Mouse (Mus musculus) neural tube, embryonic 15.5 days (tissue): ENCODE measurements around the gene Rab14. TPM values are rescaled to one million over a fixed set of nuclear protein-coding genes. Genes with fewer than 3 reads are reported as not detected.

Experiments used
- ATAC-seq: fragments of 200-750 bp; cut with Nextera tagmentation; 2 replicates; pipeline ENCODE4 v1.8.0; 2017; ENCODE audit warnings: mild to moderate bottlenecking, moderate TSS enrichment, moderate library complexity; ENCODE audit not compliant: low FRiP score
- H3K27ac ChIP-seq: fragments of 300-500 bp; sonication (generic); replicated peaks from 2 replicates; pipeline ENCODE4 v1.5.1; 2015; ENCODE audit warnings: mild to moderate bottlenecking, inconsistent platforms
- H3K27me3 ChIP-seq: fragments of 300-500 bp; sonication (generic); replicated peaks from 2 replicates; pipeline ENCODE4 v1.6.1; 2015; ENCODE audit warnings: inconsistent platforms
- H3K36me3 ChIP-seq: fragments of 300-500 bp; sonication (generic); 2 replicates; pipeline ENCODE4 v1.6.1; 2015; ENCODE audit warnings: inconsistent platforms
- H3K4me1 ChIP-seq: fragments of 300-500 bp; sonication (generic); 2 replicates; pipeline ENCODE4 v1.6.1; 2015; ENCODE audit warnings: inconsistent platforms
- H3K4me2 ChIP-seq: fragments of 300-500 bp; sonication (generic); 2 replicates; pipeline ENCODE4 v1.6.1; 2015; ENCODE audit warnings: inconsistent platforms, mild to moderate bottlenecking, moderate library complexity
- H3K4me3 ChIP-seq: fragments of 300-500 bp; sonication (generic); replicated peaks from 2 replicates; pipeline ENCODE4 v1.5.1; 2015; ENCODE audit warnings: mild to moderate bottlenecking, inconsistent platforms
- H3K9ac ChIP-seq: fragments of 300-500 bp; sonication (generic); replicated peaks from 2 replicates; pipeline ENCODE4 v1.6.1; 2015; ENCODE audit warnings: mild to moderate bottlenecking, inconsistent platforms
- H3K9me3 ChIP-seq: fragments of 300-500 bp; sonication (generic); replicated peaks from 2 replicates; pipeline ENCODE4 v1.6.1; 2016; ENCODE audit warnings: inconsistent platforms
- WGBS: fragments of 180-500 bp; shearing (Covaris S2); methylation state at CpG from one replicate; pipeline ENCODE4 v1.1.7; 2015; ENCODE audit warnings: mixed read lengths; 5-methylcytosine and 5-hydroxymethylcytosine counted together
- polyA plus RNA-seq: library from polyadenylated mRNA; unstranded; fragments of >200 nt; fragmentation: Nextera tagmentation; extraction: Ambion mirVana; gene quantifications from 2 replicates; pipeline ENCODE4 v1.2.1, GENCODE M21; 2015

The Rab14 gene
- polyA plus RNA-seq, 1 experiment from 2014 or later, result 449 TPM

GRCm38 (mm10) chr2:35199541-35199940 is 1.4 kb downstream of the Rab14 start:
- Histone ChIP-seq H3K9ac (peak overlapping the region; percentile 98), H3K9me3 (no peaks in the 10 kb centered on the region), H3K27ac (peak overlapping the region; percentile 98), H3K27me3 (no peaks in the 10 kb centered on the region), H3K4me2 (peak overlapping the region; percentile 80), H3K4me3 (peak overlapping the region; percentile 99), H3K4me1 (peaks cover 28% of the 10 kb centered on the region), H3K36me3 (no peaks in the 10 kb centered on the region)
- WGBS, result 15% methylated on average over 5 of the region's 5 CpGs
- no peak for ATAC-seq

- WGBS, result 79% methylated on average over 6 of the region's 6 CpGs
- H3K4me2 ChIP-seq, result no peak overlapping the region
- ATAC-seq, result no peak
- H3K36me3 ChIP-seq, result no peaks in the 10 kb centered on the region
- no peaks in the 10 kb centered on the region for H3K27me3 ChIP-seq
- no peak overlapping the region for H3K27ac ChIP-seq
- H3K4me1 ChIP-seq, result peaks cover 29% of the 10 kb centered on the region
- H3K9ac ChIP-seq, result no peak overlapping the region
- no peak overlapping the region for H3K4me3 ChIP-seq
- H3K9me3 ChIP-seq, result no peaks in the 10 kb centered on the region
These were observed 5.0 kb downstream of the Rab14 start for GRCm38 (mm10) chr2:35195626-35196544.

- no peaks in the 10 kb centered on the region for H3K9me3 ChIP-seq
- no peak overlapping the region for H3K9ac ChIP-seq
- peaks cover 12% of the 10 kb centered on the region for H3K36me3 ChIP-seq
- H3K4me2 ChIP-seq, result no peak overlapping the region
- H3K4me3 ChIP-seq, result no peak overlapping the region
- H3K27ac ChIP-seq, result no peak overlapping the region
- ATAC-seq, result no peak
- peaks cover 22% of the 10 kb centered on the region for H3K4me1 ChIP-seq
- H3K27me3 ChIP-seq, result no peaks in the 10 kb centered on the region
- WGBS, result 86% methylated on average over 1 of the region's 1 CpGs
These were observed 6.9 kb downstream of the Rab14 start for GRCm38 (mm10) chr2:35193976-35194375.

GRCm38 (mm10) chr2:35188929-35189328 is 12.0 kb downstream of the Rab14 start:
- Histone ChIP-seq H3K27ac (no peak overlapping the region), H3K4me1 (peaks cover under 1% of the 10 kb centered on the region), H3K36me3 (peaks cover 21% of the 10 kb centered on the region), H3K9ac (no peak overlapping the region), H3K4me2 (no peak overlapping the region), H3K9me3 (no peaks in the 10 kb centered on the region), H3K27me3 (no peaks in the 10 kb centered on the region), H3K4me3 (no peak overlapping the region)
- ATAC-seq, result no peak
- WGBS, result 88% methylated on average over 5 of the region's 5 CpGs

- peaks cover 41% of the 10 kb centered on the region for H3K36me3 ChIP-seq
- H3K9me3 ChIP-seq, result no peaks in the 10 kb centered on the region
- H3K9ac ChIP-seq, result no peak overlapping the region
- H3K27ac ChIP-seq, result no peak overlapping the region
- no peaks in the 10 kb centered on the region for H3K4me1 ChIP-seq
- H3K4me2 ChIP-seq, result no peak overlapping the region
- H3K27me3 ChIP-seq, result no peaks in the 10 kb centered on the region
- no peak for ATAC-seq
- no peak overlapping the region for H3K4me3 ChIP-seq
- 91% methylated on average over 6 of the region's 6 CpGs for WGBS
These were observed 17.7 kb downstream of the Rab14 start for GRCm38 (mm10) chr2:35183115-35183673.

- no peaks in the 10 kb centered on the region for H3K4me1 ChIP-seq
- WGBS, result 85% methylated on average over 3 of the region's 3 CpGs
- H3K4me2 ChIP-seq, result no peak overlapping the region
- no peak overlapping the region for H3K9ac ChIP-seq
- H3K4me3 ChIP-seq, result no peak overlapping the region
- no peaks in the 10 kb centered on the region for H3K9me3 ChIP-seq
- no peak overlapping the region for H3K27ac ChIP-seq
- H3K27me3 ChIP-seq, result no peaks in the 10 kb centered on the region
- no peak for ATAC-seq
- peaks cover 63% of the 10 kb centered on the region for H3K36me3 ChIP-seq
These were observed 22.8 kb downstream of the Rab14 start for GRCm38 (mm10) chr2:35178153-35178552.

GRCm38 (mm10) chr2:35175281-35176065 is 25.4 kb downstream of the Rab14 start:
- Histone ChIP-seq H3K4me3 (no peak overlapping the region), H3K4me2 (no peak overlapping the region), H3K4me1 (no peaks in the 10 kb centered on the region), H3K27me3 (no peaks in the 10 kb centered on the region), H3K9ac (no peak overlapping the region), H3K9me3 (no peaks in the 10 kb centered on the region), H3K27ac (no peak overlapping the region), H3K36me3 (peaks cover 69% of the 10 kb centered on the region)
- ATAC-seq, result no peak
- WGBS, result 91% methylated on average over 12 of the region's 12 CpGs

GRCm38 (mm10) chr2:35174100-35174499 is 26.8 kb downstream of the Rab14 start:
- no peak for ATAC-seq
- no peak overlapping the region for H3K27ac ChIP-seq
- H3K9ac ChIP-seq, result no peak overlapping the region
- no peak overlapping the region for H3K4me3 ChIP-seq
- 60% methylated on average over 5 of the region's 5 CpGs for WGBS
- no peaks in the 10 kb centered on the region for H3K9me3 ChIP-seq
- no peaks in the 10 kb centered on the region for H3K4me1 ChIP-seq
- no peak overlapping the region for H3K4me2 ChIP-seq
- H3K27me3 ChIP-seq, result no peaks in the 10 kb centered on the region
- peaks cover 68% of the 10 kb centered on the region for H3K36me3 ChIP-seq

GRCm38 (mm10) chr2:35173666-35174065 is 27.3 kb downstream of the Rab14 start:
- H3K4me1 ChIP-seq, result no peaks in the 10 kb centered on the region
- 91% methylated on average over 5 of the region's 5 CpGs for WGBS
- H3K9me3 ChIP-seq, result no peaks in the 10 kb centered on the region
- no peak overlapping the region for H3K4me2 ChIP-seq
- H3K4me3 ChIP-seq, result no peak overlapping the region
- ATAC-seq, result no peak
- peaks cover 69% of the 10 kb centered on the region for H3K36me3 ChIP-seq
- no peak overlapping the region for H3K27ac ChIP-seq
- no peak overlapping the region for H3K9ac ChIP-seq
- no peaks in the 10 kb centered on the region for H3K27me3 ChIP-seq

- Histone ChIP-seq H3K4me3 (no peak overlapping the region), H3K4me2 (no peak overlapping the region), H3K27me3 (no peaks in the 10 kb centered on the region), H3K4me1 (no peaks in the 10 kb centered on the region), H3K27ac (no peak overlapping the region), H3K36me3 (peaks cover 68% of the 10 kb centered on the region), H3K9ac (no peak overlapping the region), H3K9me3 (no peaks in the 10 kb centered on the region)
- no peak for ATAC-seq
- WGBS, result 94% methylated on average over 4 of the region's 4 CpGs
These were observed 28.7 kb downstream of the Rab14 start for GRCm38 (mm10) chr2:35172246-35172645.

GRCm38 (mm10) chr2:35171341-35171861 is 29.5 kb downstream of the Rab14 start:
- peaks cover 74% of the 10 kb centered on the region for H3K36me3 ChIP-seq
- H3K27ac ChIP-seq, result no peak overlapping the region
- ATAC-seq, result no peak
- no peaks in the 10 kb centered on the region for H3K4me1 ChIP-seq
- H3K4me3 ChIP-seq, result no peak overlapping the region
- H3K9me3 ChIP-seq, result no peaks in the 10 kb centered on the region
- no peak overlapping the region for H3K4me2 ChIP-seq
- no peak overlapping the region for H3K9ac ChIP-seq
- no peaks in the 10 kb centered on the region for H3K27me3 ChIP-seq
- WGBS, result 89% methylated on average over 10 of the region's 10 CpGs
